Mouse (Mus musculus): ENCODE data around the gene Gm884.
"Not testable (repeated sequence)": the region's sequence is repeated elsewhere in the genome, so short reads cannot be mapped to it uniquely, and the experiment has no call there.

The Gm884 gene

DNA sequence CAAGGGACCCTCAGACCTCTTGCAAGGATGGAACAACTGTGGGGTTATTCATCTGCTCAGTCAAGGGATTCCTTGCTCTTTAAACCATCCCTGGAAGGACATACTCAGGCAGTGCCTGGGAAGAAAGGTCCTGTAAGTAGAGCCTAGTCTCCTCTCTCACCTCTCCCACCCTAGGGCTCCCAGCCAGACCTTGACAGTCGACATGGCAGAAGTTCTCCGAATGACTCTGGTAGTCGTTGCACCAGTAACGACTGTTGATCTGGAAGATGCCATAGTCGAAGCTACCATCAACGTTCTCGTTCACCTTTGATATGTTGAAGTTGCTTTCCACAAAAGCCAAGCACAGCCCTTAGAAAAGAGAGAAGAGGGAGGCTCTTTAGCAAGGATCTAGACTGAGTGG, 13.9 kb upstream of the Gm884 start:
- DNase-seq, result no peak

DNA sequence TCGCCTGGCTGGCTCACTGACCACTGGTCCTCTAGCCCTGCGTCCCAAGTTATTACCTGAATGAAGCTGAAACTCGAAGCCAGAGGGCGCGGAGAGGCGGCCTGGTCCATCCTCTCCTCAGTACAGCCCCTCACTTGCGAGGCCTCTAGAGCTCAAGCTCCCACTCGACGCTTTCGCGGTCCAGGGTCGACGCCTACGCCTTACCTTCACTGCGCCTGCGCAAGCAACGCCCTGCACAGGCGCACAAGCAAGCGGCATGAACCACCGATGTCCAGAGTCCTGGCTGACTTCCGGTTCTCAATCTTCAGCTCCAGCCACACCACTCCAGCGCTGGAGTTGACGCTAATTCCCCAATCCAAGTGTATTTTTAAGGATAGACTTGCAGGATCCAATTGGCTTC, 6.5 kb upstream of the Gm884 start:
- DNase-seq, result no peak

DNA sequence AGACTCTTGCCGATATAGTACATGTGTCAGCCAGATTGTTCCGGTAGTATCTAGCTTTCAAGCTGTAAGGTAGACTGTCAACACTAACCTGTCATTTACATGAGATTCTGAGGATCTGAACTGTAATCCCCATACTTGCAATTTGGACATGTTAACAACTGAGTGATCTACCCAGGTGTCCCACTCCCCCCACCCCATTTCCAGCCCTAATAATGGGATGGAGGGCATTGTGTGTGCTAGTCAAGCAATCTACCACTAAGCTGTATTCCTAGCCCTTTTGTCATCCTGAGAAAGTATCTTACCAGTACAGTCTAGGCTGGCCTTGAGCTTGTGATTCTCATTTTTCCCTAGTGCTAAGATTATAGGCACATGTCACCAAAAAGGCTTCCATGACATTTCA, 10.2 kb downstream of the Gm884 start:
- DNase-seq, result no peak

DNA sequence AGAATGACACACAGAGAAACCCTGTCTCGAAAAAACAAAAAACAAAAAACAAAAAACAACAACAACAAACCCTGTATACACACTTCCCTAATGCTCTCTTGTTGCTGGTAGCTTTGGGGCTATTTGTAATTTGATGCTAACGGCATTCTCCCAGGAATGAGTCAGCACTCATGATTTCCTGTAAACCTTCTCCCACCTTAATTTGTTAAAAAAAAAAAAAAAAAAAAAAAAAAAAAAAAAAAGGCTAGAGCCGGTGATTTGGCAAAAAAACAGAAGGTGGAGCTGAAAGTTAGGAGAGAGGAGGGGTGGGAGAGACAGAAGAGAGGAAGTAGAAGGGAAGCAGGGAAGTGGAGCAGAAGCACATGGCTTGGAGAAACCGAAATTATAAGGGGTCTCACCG, 14.3 kb downstream of the Gm884 start:
- DNase-seq, result no peak

DNA sequence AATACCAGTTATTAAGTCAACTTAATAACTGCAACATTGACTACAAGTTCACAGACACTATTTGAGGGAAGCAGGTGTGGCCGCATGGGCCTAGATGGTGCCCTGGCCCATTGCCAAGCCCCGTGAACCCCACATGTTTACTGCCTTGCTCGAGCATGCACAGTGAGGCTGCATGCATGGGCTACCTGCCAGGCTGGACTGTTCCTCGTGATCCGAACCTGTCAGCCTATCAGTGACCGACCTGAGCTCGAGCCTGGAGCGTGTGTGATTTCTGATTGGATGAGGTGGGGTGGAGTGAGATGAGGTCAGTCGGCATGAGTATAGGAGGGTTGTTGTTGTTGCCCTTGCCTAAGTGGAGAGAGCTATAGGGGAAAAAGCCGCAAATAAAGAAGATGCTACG, 42.6 kb downstream of the Gm884 start:
- DNase-seq, result peak; percentile 14 to 22

DNA sequence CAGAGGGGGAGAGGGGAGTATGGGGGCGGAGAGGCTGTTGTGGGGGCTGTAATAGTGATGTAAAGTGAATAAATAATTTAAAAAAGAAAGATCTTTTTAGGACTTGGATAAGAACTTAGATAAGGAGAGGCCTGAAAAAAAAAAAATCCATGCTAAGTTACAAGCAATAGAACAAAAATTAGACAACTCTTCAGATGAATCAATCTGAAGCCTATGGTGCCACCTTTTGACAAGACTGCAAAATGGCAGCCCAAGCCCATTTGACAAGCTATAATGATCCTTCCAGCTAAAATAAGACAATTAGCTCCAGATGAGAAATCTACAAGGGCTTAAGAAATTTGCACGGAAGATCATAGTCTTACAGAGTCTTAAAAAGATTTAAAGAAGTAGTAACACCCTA, 64.9 kb downstream of the Gm884 start:
- peak; percentile 40 to 56 for DNase-seq

DNA sequence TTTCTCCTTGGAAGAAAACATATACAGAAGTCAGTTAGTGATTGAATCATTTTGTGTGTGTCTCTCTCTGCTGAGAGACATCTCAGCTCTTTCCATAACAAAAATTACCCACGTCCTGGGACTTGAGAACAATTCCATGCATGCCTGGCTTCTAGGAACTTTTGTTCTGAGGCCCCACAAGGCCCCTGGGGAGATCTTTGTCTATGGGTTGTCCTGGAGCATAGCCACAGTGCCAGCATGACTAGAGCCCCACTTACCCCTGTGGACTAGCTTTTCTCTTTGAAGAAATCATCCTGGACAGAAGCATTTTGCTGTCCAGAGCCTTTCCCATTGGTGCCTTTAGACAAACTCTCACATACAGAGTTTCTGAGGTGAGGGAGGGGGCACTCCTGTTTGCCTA, 86.0 kb downstream of the Gm884 start:
- not testable (repeated sequence) for DNase-seq

DNA sequence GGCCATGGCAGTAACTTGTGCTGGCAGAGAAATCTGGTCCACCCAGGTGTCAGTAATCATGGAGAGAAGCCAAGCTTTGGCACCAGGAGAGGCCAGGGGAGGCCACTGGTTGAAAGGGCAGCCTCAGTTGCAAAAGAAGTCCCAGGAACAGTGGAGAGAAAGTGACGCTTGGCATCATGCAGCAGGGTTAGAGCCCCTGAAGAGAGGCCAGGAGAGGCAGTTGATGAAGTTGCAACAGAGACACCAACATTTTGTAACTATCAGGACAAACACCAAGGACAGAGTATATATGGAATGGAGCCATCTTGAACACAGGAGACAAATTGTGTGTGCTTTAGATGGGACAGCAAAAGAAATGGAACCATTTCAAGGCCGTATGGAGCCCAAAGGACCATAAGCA, 108.8 kb downstream of the Gm884 start:
- no peak for DNase-seq

DNA sequence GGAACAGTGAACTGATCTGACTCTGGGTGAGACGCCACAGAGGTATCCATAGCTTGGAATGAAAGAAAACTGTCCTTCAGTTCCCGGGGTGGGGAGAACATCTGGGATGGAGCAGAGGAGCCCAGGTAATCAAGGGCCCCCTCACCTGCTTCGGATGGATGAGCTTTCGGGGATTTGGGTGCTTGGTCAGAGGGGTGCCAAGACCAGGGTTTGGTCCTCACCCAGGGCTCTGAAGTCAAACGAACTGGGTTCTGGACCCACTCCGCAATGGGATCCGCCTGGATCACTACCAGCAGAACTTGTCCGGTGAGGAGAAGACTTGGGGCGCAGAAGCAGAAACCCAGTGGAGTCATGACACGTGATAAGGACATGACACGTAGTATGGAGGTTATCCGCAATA, 116.4 kb downstream of the Gm884 start, which contains the start of gene Lrrc37a:
Lrrc37a (minus strand) TSS at position 101 of the 400 bp plus-strand sequence.
- no peak for DNase-seq
